9 mouse cellular contexts compared by ENCODE assay signal in genomic region chr13:54765281-54766191, GRCm38 (mm10). TPM values are rescaled to one million over a fixed set of nuclear protein-coding genes. Genes with fewer than 3 reads are reported as not detected.
DNase-seq lines count a peak whose midpoint lies in the region; ATAC-seq and TF ChIP-seq lines count a peak whose summit lies in the region.
"Had no signal": no experiment of that assay in that cellular context is flagged by ENCODE, and none has a peak within 500 bp of the region (broad histone marks: within the 10 kb centered on the region; RNA-seq: fewer than 3 reads in every experiment).

No protein-coding gene starts in this region.

- no peaks in the 10 kb centered on the region for H3K36me3 ChIP-seq in heart, postnatal 0 days (replicated peaks; ENCODE audit: control insufficient read depth, insufficient read depth, low read length)
- no peaks in the 10 kb centered on the region for H3K36me3 ChIP-seq in ES-E14 (ENCODE audit: control insufficient read depth, insufficient read depth, low read length, poor library complexity, severe bottlenecking)
- no peaks in the 10 kb centered on the region for H3K36me3 ChIP-seq in intestine, postnatal 0 days (ENCODE audit: control insufficient read depth, insufficient read depth)
- no peaks in the 10 kb centered on the region for H3K36me3 ChIP-seq in stomach, embryonic 14.5 days (ENCODE audit: control insufficient read depth, insufficient read depth, low read length)

- peak overlapping the region; percentile 20 for H3K4me3 ChIP-seq in heart, postnatal 0 days (ENCODE audit: low read depth, low read length)
- peak overlapping the region; percentile 77 to 78 for H3K4me3 ChIP-seq in ES-E14 (ENCODE audit: insufficient read depth in 1 of 2, low read depth in 1 of 2, low read length in 2 of 2, poor library complexity in 1 of 2, severe bottlenecking in 1 of 2)
- H3K4me3 ChIP-seq in cortical plate, adult 2 months (ENCODE audit: insufficient read depth, low read length) = peak overlapping the region; percentile 96
- peak overlapping the region; percentile 38 for H3K4me3 ChIP-seq in intestine, postnatal 0 days (ENCODE audit: low read depth, low read length)
- H3K4me3 ChIP-seq in stomach, embryonic 14.5 days (ENCODE audit: low read depth, low read length) = peak overlapping the region; percentile 25

- H3K27me3 ChIP-seq in heart, postnatal 0 days (ENCODE audit: control insufficient read depth, insufficient read depth, low read length) = peaks cover 51% of the 10 kb centered on the region
- H3K27me3 ChIP-seq in intestine, postnatal 0 days (replicated peaks; ENCODE audit: control insufficient read depth, insufficient read depth, low read length) = peaks cover 47% of the 10 kb centered on the region
- H3K27me3 ChIP-seq in stomach, embryonic 14.5 days (ENCODE audit: control insufficient read depth, insufficient read depth, low read length) = peaks cover 34% of the 10 kb centered on the region

- TF ChIP-seq CTCF in heart, postnatal 0 days (IDR thresholded peaks at IDR 0.05; ENCODE audit: low read depth) = no peak
- no peak for TF ChIP-seq CTCF in cortical plate, adult 2 months (IDR thresholded peaks at IDR 0.05; ENCODE audit: extremely low read depth, insufficient read depth, low read length)
- no peak for TF ChIP-seq CTCF in intestine, postnatal 0 days (IDR thresholded peaks at IDR 0.05; ENCODE audit: low read depth)

- in situ Hi-C loops in ES-E14 (cut with MboI; ENCODE audit: low sequenced_read_pairs in 2 of 2, unreplicated experiment in 2 of 2) = no loop called here

- ATAC-seq in heart, postnatal 0 days (ENCODE audit: insufficient read depth, low read depth) = no peak
- ATAC-seq in intestine, postnatal 0 days = 0 out of 2 replicates have a peak, but pooled peaks have one; percentile 16
- no peak for ATAC-seq in stomach, embryonic 14.5 days (ENCODE audit: insufficient number of reproducible peaks, insufficient read depth, low FRiP score, low read depth)
- no peak for ATAC-seq in megakaryocyte-erythroid progenitor cell, adult 5-6 weeks (replicated peaks; ENCODE audit: low FRiP score, low TSS enrichment, poor library complexity, severe bottlenecking)

- no peaks in the 10 kb centered on the region for H3K9me3 ChIP-seq in heart, postnatal 0 days (replicated peaks; ENCODE audit: control insufficient read depth, low read length)
- H3K9me3 ChIP-seq in ES-E14 (ENCODE audit: control insufficient read depth, insufficient read depth, low read depth, low read length) = peaks cover under 1% of the 10 kb centered on the region; the same call in 1 of the 2 replicates
- no peaks in the 10 kb centered on the region for H3K9me3 ChIP-seq in intestine, postnatal 0 days (ENCODE audit: control insufficient read depth)
- H3K9me3 ChIP-seq in stomach, embryonic 14.5 days (ENCODE audit: control insufficient read depth, low read depth, low read length) = no peaks in the 10 kb centered on the region

- no peak for DNase-seq in heart, postnatal 0 days (ENCODE audit: low spot score)
- DNase-seq in heart, adult 8-10 months (ENCODE audit: low spot score) = no peak
- DNase-seq in ES-E14 (ENCODE audit: low read depth, low spot score) = no peak
- no peak for DNase-seq in right cerebral cortex, postnatal 4 days

- no peak overlapping the region for H3K27ac ChIP-seq in heart, postnatal 0 days (ENCODE audit: low read depth)
- H3K27ac ChIP-seq in ES-E14 (ENCODE audit: insufficient read depth, low read depth, low read length, poor library complexity, severe bottlenecking) = no peak overlapping the region
- peak overlapping the region; percentile 79 for H3K27ac ChIP-seq in cortical plate, adult 2 months (ENCODE audit: insufficient read depth, low read length)
- no peak overlapping the region for H3K27ac ChIP-seq in intestine, postnatal 0 days (ENCODE audit: low read depth, low read length)
- no peak overlapping the region for H3K27ac ChIP-seq in stomach, embryonic 14.5 days (ENCODE audit: low read length)

- no peak overlapping the region for H3K9ac ChIP-seq in heart, postnatal 0 days (replicated peaks; ENCODE audit: low read depth, low read length)
- peak overlapping the region; percentile 54 for H3K9ac ChIP-seq in ES-E14 (ENCODE audit: insufficient read depth, low read depth, low read length, poor library complexity, severe bottlenecking)
- H3K9ac ChIP-seq in intestine, postnatal 0 days (ENCODE audit: low read depth, low read length) = no peak overlapping the region
- H3K9ac ChIP-seq in stomach, embryonic 14.5 days (replicated peaks; ENCODE audit: low read depth, low read length) = no peak overlapping the region

- TF ChIP-seq POLR2A in cortical plate, adult 2 months (IDR thresholded peaks at IDR 0.05; ENCODE audit: extremely low read depth, insufficient read depth, low read length) = 0 out of 2 replicates have a peak, but pooled peaks have one; percentile 20

- WGBS in heart, postnatal 0 days = 8% methylated on average over 43 of the region's 44 CpGs
- WGBS in intestine, postnatal 0 days = 7% methylated on average over 44 of the region's 44 CpGs
- WGBS in stomach, embryonic 14.5 days = 4% methylated on average over 44 of the region's 44 CpGs

- no peaks in the 10 kb centered on the region for H3K4me1 ChIP-seq in heart, postnatal 0 days (ENCODE audit: control insufficient read depth, insufficient read depth)
- H3K4me1 ChIP-seq in ES-E14 (ENCODE audit: control insufficient read depth in 2 of 2, insufficient read depth in 2 of 2, low read length in 2 of 2, poor library complexity in 1 of 2) = peaks cover 0 to 7% of the 10 kb centered on the region in 2 experiments; a peak in 1 of 4 replicates
- peaks cover 4% of the 10 kb centered on the region; the same call in 1 of the 2 replicates for H3K4me1 ChIP-seq in cortical plate, adult 2 months (ENCODE audit: control insufficient read depth, insufficient read depth, low read length)
- H3K4me1 ChIP-seq in intestine, postnatal 0 days (replicated peaks; ENCODE audit: control insufficient read depth, insufficient read depth, low read length) = peaks cover 2% of the 10 kb centered on the region; the same call in 1 of the 2 replicates
- 0 out of 2 replicates have a peak, but pooled peaks cover 6% of the 10 kb centered on the region for H3K4me1 ChIP-seq in stomach, embryonic 14.5 days (ENCODE audit: control insufficient read depth, insufficient read depth, low read length)

- H3K4me2 ChIP-seq in heart, postnatal 0 days (ENCODE audit: low read depth, low read length) = peak overlapping the region; percentile 29
- H3K4me2 ChIP-seq in intestine, postnatal 0 days (replicated peaks; ENCODE audit: low read depth) = peak overlapping the region; percentile 60
- H3K4me2 ChIP-seq in stomach, embryonic 14.5 days (replicated peaks; ENCODE audit: low read depth, low read length) = peak overlapping the region; percentile 44

- TF ChIP-seq EP300 in heart, postnatal 0 days (IDR thresholded peaks at IDR 0.05; ENCODE audit: low read depth) = no peak

TF ChIP-seq in ES-E14, 5 proteins besides CTCF, POLR2A, EP300 and RAD21 (continues in another document):
- TF ChIP-seq CHD2 (IDR thresholded peaks at IDR 0.05; ENCODE audit: low read depth, low read length) (no peak), ZC3H11A (IDR thresholded peaks at IDR 0.05; ENCODE audit: borderline replicate concordance, low read depth, low read length) (no peak)

RNA-seq across cellular contexts. Expression of gene Sncb, which starts 0.9 kb away (rescaled TPM):
- not detected in 2 replicates for total RNA-seq in heart, postnatal 0 days (2014; rRNA removed; ENCODE audit: low replicate concordance)
- not detected in 2 replicates for polyA plus RNA-seq in heart, postnatal 0 days (2015; fragmentation: Nextera tagmentation; extraction: Ambion mirVana)
- under 1 TPM in 1 of 4 experiments, not detected in 3; 0.46 TPM for total RNA-seq in heart, adult 8-10 months (2022)
- total RNA-seq in ES-E14 (2012; rRNA removed) = 0.16 TPM in 1 of 2 replicates, not detected in the other
- 734 and 773 TPM in 2 replicates for polyA plus RNA-seq in cortical plate, adult 2 months (2012; rRNA removed)
- 0.22 and 0.37 TPM in 2 replicates for polyA plus RNA-seq in intestine, postnatal 0 days (2015; fragmentation: Nextera tagmentation; extraction: Ambion mirVana)
- polyA plus RNA-seq in stomach, embryonic 14.5 days (2014; fragmentation: Nextera tagmentation; extraction: Ambion mirVana) = 0.59 and 0.74 TPM in 2 replicates
- not detected in 2 replicates for total RNA-seq in megakaryocyte-erythroid progenitor cell, adult 5-6 weeks (2014; fragmentation: Nextera tagmentation)
- not detected in 2 replicates for total RNA-seq in megakaryocyte-erythroid progenitor cell, adult 5-6 weeks (2017)

RNA-seq across cellular contexts. Expression of gene Gprin1, which starts 15.9 kb away (rescaled TPM):
- total RNA-seq in heart, postnatal 0 days (2014; rRNA removed; ENCODE audit: low replicate concordance) = not detected in 2 replicates
- polyA plus RNA-seq in heart, postnatal 0 days (2015; fragmentation: Nextera tagmentation; extraction: Ambion mirVana) = 0.03 TPM in 1 of 2 replicates, not detected in the other
- under 1 TPM in 1 of 4 experiments, not detected in 3; 0.16 TPM for total RNA-seq in heart, adult 8-10 months (2022)
- 0.37 and 0.58 TPM in 2 replicates for total RNA-seq in ES-E14 (2012; rRNA removed)
- 57.2 and 62.1 TPM in 2 replicates for polyA plus RNA-seq in cortical plate, adult 2 months (2012; rRNA removed)
- 0.50 and 0.59 TPM in 2 replicates for polyA plus RNA-seq in intestine, postnatal 0 days (2015; fragmentation: Nextera tagmentation; extraction: Ambion mirVana)
- polyA plus RNA-seq in stomach, embryonic 14.5 days (2014; fragmentation: Nextera tagmentation; extraction: Ambion mirVana) = 0.65 and 0.90 TPM in 2 replicates
- total RNA-seq in megakaryocyte-erythroid progenitor cell, adult 5-6 weeks (2014; fragmentation: Nextera tagmentation) = not detected in 2 replicates
- not detected in 2 replicates for total RNA-seq in megakaryocyte-erythroid progenitor cell, adult 5-6 weeks (2017)

RNA-seq across cellular contexts. Expression of gene Eif4e1b, which starts 18.3 kb away (rescaled TPM):
- not detected in 2 replicates for total RNA-seq in heart, postnatal 0 days (2014; rRNA removed; ENCODE audit: low replicate concordance)
- not detected in 2 replicates for polyA plus RNA-seq in heart, postnatal 0 days (2015; fragmentation: Nextera tagmentation; extraction: Ambion mirVana)
- total RNA-seq in heart, adult 8-10 months (2022) = not detected
- total RNA-seq in ES-E14 (2012; rRNA removed) = 0.37 and 0.54 TPM in 2 replicates
- polyA plus RNA-seq in cortical plate, adult 2 months (2012; rRNA removed) = not detected in 2 replicates
- polyA plus RNA-seq in intestine, postnatal 0 days (2015; fragmentation: Nextera tagmentation; extraction: Ambion mirVana) = not detected in 2 replicates
- not detected in 2 replicates for polyA plus RNA-seq in stomach, embryonic 14.5 days (2014; fragmentation: Nextera tagmentation; extraction: Ambion mirVana)
- not detected in 2 replicates for total RNA-seq in megakaryocyte-erythroid progenitor cell, adult 5-6 weeks (2014; fragmentation: Nextera tagmentation)
- not detected in 2 replicates for total RNA-seq in megakaryocyte-erythroid progenitor cell, adult 5-6 weeks (2017)
- total RNA-seq: left cerebral cortex, adult 8-10 months had no signal

RNA-seq across cellular contexts. Expression of gene Tspan17, which starts 23.6 kb away (rescaled TPM):
- total RNA-seq in heart, postnatal 0 days (2014; rRNA removed; ENCODE audit: low replicate concordance) = 4.5 and 7.6 TPM in 2 replicates
- polyA plus RNA-seq in heart, postnatal 0 days (2015; fragmentation: Nextera tagmentation; extraction: Ambion mirVana) = 7.5 and 9.3 TPM in 2 replicates
- 10 to 100 TPM; 14.0 to 24.3 (median 18.1) TPM for total RNA-seq in heart, adult 8-10 months (2022)
- total RNA-seq in ES-E14 (2012; rRNA removed) = 9.8 and 10.4 TPM in 2 replicates
- 75.7 and 78.9 TPM in 2 replicates for polyA plus RNA-seq in cortical plate, adult 2 months (2012; rRNA removed)
- polyA plus RNA-seq in intestine, postnatal 0 days (2015; fragmentation: Nextera tagmentation; extraction: Ambion mirVana) = 14.8 and 15.2 TPM in 2 replicates
- 7.8 and 11.6 TPM in 2 replicates for polyA plus RNA-seq in stomach, embryonic 14.5 days (2014; fragmentation: Nextera tagmentation; extraction: Ambion mirVana)
- 1.3 TPM in 1 of 2 replicates, not detected in the other for total RNA-seq in megakaryocyte-erythroid progenitor cell, adult 5-6 weeks (2014; fragmentation: Nextera tagmentation)
- 4.1 TPM in 1 of 2 replicates, not detected in the other for total RNA-seq in megakaryocyte-erythroid progenitor cell, adult 5-6 weeks (2017)

Comparison
In these comparisons a context has a peak if more than half of its experiments do, and no peak if none do; other contexts are left out.
1. H3K4me3 ChIP-seq: peak in every context shown above with its lines; median percentile 96 in cortical plate, adult 2 months; 78 in ES-E14; 38 in intestine, postnatal 0 days; 25 in stomach, embryonic 14.5 days; 20 in heart, postnatal 0 days.